Mouse (Mus musculus) forebrain, embryonic 13.5 days (tissue): Measurements from ENCODE around the gene Cpt2. TPM values are rescaled to one million over a fixed set of nuclear protein-coding genes. Genes with fewer than 3 reads are reported as not detected.

Experiments
- ATAC-seq: fragments of 200-750 bp; cut with Nextera tagmentation; 2 replicates; pipeline ENCODE4 v1.8.0; 2017
- H3K27ac ChIP-seq: fragments of 300-500 bp; sonication (generic); 2 replicates; pipeline ENCODE4 v1.5.1; 2015; ENCODE audit warnings: inconsistent platforms, mild to moderate bottlenecking, moderate library complexity
- H3K27me3 ChIP-seq: fragments of 300-500 bp; sonication (generic); 2 replicates; pipeline ENCODE4 v1.6.1; 2015; ENCODE audit warnings: mild to moderate bottlenecking, inconsistent platforms
- H3K36me3 ChIP-seq: fragments of 300-500 bp; sonication (generic); 2 replicates; pipeline ENCODE4 v1.6.1; 2015; ENCODE audit warnings: mild to moderate bottlenecking, inconsistent platforms; ENCODE audit not compliant: poor library complexity, severe bottlenecking
- H3K4me1 ChIP-seq: fragments of 300-500 bp; sonication (generic); 2 replicates; pipeline ENCODE4 v1.6.1; 2015; ENCODE audit warnings: inconsistent platforms
- H3K4me2 ChIP-seq: fragments of 300-500 bp; sonication (generic); 2 replicates; pipeline ENCODE4 v1.6.1; 2015; ENCODE audit warnings: inconsistent platforms, mild to moderate bottlenecking, moderate library complexity
- H3K4me3 ChIP-seq: fragments of 300-500 bp; sonication (generic); 2 replicates; pipeline ENCODE4 v1.5.1; 2015; ENCODE audit warnings: mild to moderate bottlenecking, inconsistent platforms
- H3K9ac ChIP-seq: fragments of 300-500 bp; sonication (generic); 2 replicates; pipeline ENCODE4 v1.6.1; 2015; ENCODE audit warnings: mild to moderate bottlenecking, inconsistent platforms
- H3K9me3 ChIP-seq: fragments of 300-500 bp; sonication (generic); replicated peaks from 2 replicates; pipeline ENCODE4 v1.6.1; 2016; ENCODE audit warnings: inconsistent platforms
- WGBS: fragments of 180-500 bp; shearing (Covaris S2); methylation state at CpG from one replicate; pipeline ENCODE4 v1.1.7; 2015; 5-methylcytosine and 5-hydroxymethylcytosine counted together
- polyA plus RNA-seq: library from polyadenylated mRNA; unstranded; fragments of >200 nt; fragmentation: Nextera tagmentation; extraction: Ambion mirVana; gene quantifications from 2 replicates; pipeline ENCODE4 v1.2.1, GENCODE M21; 2015

Gene Cpt2
- polyA plus RNA-seq, 1 experiment from 2014 or later = 19.8 TPM

DNA sequence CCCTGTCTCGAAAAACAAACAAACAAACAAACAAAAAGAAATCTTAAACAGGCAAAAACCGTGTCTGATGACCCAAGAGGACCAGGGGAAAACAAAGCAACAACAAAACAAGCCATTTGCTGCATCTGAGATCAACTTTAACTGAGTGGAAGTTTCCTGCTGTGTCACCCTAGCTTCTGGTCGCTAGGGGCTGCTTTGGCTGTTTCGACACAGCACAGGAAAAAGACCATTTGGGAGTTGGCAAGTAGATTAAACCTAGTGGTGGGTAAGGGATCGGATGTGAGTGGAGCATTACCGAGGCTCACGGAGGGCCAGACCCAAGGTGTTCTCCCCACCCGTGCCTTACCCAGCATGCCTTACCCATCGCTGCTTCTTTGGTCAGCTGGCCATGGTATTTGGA lies 16.8 kb downstream of the Cpt2 start:
- Histone ChIP-seq H3K27me3 (no peaks in the 10 kb centered on the region), H3K4me1 (no peaks in the 10 kb centered on the region), H3K4me2 (no peak overlapping the region), H3K9me3 (no peaks in the 10 kb centered on the region), H3K36me3 (peaks cover 55% of the 10 kb centered on the region), H3K9ac (no peak overlapping the region), H3K4me3 (no peak overlapping the region), H3K27ac (no peak overlapping the region)
- 92% methylated on average over 9 of the region's 9 CpGs for WGBS
- ATAC-seq = no peak

- no peak overlapping the region for H3K4me2 ChIP-seq
- no peak overlapping the region for H3K4me3 ChIP-seq
- no peaks in the 10 kb centered on the region for H3K4me1 ChIP-seq
- H3K9me3 ChIP-seq = no peaks in the 10 kb centered on the region
- H3K27me3 ChIP-seq = no peaks in the 10 kb centered on the region
- ATAC-seq = no peak
- peaks cover 45% of the 10 kb centered on the region for H3K36me3 ChIP-seq
- no peak overlapping the region for H3K9ac ChIP-seq
- H3K27ac ChIP-seq = no peak overlapping the region
- WGBS = 96% methylated on average over 10 of the region's 10 CpGs
Observed at GRCm38 (mm10) chr4:107904252-107904651, 19.2 kb downstream of the Cpt2 start.

DNA sequence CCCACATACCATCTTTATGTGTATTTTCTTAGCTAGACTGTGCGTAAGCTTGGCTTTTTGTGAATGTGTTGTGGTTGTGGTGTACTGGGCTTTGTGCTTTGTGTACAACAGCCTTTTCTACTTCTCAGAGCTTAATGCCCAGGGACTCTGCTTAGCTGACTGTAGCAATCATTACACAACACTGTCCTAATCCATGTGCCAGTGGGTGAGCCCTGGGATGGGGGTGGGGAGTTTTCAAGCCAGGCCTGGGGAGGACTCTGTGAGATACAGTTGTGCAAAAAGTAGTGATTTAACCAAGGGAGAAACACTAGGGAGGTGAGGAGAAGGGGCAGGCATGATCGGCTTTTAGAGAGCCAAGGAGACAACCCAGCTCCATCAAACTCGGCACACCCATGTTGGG lies 23.2 kb downstream of the Cpt2 start:
- Histone ChIP-seq H3K27me3 (no peaks in the 10 kb centered on the region), H3K9me3 (no peaks in the 10 kb centered on the region), H3K9ac (no peak overlapping the region), H3K4me2 (no peak overlapping the region), H3K27ac (no peak overlapping the region), H3K4me1 (no peaks in the 10 kb centered on the region), H3K36me3 (peaks cover 60% of the 10 kb centered on the region), H3K4me3 (no peak overlapping the region)
- 90% methylated on average over 3 of the region's 3 CpGs for WGBS
- ATAC-seq = no peak

GRCm38 (mm10) chr4:107899211-107899927 lies 24.0 kb downstream of the Cpt2 start:
- H3K4me2 ChIP-seq = no peak overlapping the region
- no peaks in the 10 kb centered on the region for H3K9me3 ChIP-seq
- no peak for ATAC-seq
- peaks cover 69% of the 10 kb centered on the region for H3K36me3 ChIP-seq
- H3K9ac ChIP-seq = no peak overlapping the region
- no peak overlapping the region for H3K27ac ChIP-seq
- 90% methylated on average over 5 of the region's 5 CpGs for WGBS
- no peaks in the 10 kb centered on the region for H3K27me3 ChIP-seq
- no peaks in the 10 kb centered on the region for H3K4me1 ChIP-seq
- no peak overlapping the region for H3K4me3 ChIP-seq

GRCm38 (mm10) chr4:107892663-107893062 lies 30.7 kb downstream of the Cpt2 start:
- Histone ChIP-seq H3K36me3 (peaks cover 61% of the 10 kb centered on the region), H3K4me1 (peaks cover 15% of the 10 kb centered on the region), H3K27ac (no peak overlapping the region), H3K9me3 (no peaks in the 10 kb centered on the region), H3K9ac (no peak overlapping the region), H3K4me3 (no peak overlapping the region), H3K4me2 (no peak overlapping the region), H3K27me3 (no peaks in the 10 kb centered on the region)
- WGBS = 75% methylated on average over 2 of the region's 2 CpGs
- no peak for ATAC-seq

DNA sequence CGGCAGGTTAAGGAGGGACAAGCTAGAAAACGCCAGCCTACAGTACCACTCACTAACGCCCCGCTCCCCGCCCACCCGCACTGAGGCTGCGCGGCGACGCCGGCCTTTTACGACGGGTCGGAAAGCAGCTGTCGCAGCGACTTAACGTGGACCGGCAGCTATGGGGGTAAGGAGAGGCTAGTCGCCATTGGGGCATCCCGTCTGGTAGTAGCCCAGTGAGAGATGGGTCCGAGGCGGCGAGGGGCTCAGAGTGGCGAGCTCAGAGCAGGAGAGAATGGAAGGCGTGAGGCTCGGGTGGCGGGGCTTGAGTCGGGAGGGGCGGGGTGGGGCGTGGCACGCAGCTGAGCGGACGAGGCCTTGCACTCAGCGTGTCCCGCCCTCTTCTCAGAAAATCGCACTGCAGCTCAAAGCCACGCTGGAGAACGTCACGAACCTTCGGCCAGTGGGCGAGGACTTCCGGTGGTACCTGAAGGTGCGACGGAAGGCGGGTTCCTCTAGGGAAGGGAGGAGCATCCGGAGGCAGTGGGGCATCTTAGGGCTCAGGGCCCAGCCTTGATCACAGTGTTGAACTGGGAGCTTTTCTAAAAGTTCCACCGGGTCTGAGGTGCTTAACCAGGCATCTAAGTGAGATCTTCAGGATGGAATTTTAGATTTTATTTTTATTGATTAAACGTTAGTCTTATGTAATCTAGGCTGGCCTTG lies 33.5 kb downstream of the Cpt2 start, which contains the start of gene 0610037L13Rik:
Gene 0610037L13Rik (plus strand): TSS at position 83 of the 702 bp plus-strand sequence.
- Histone ChIP-seq H3K36me3 (peaks cover 54% of the 10 kb centered on the region), H3K9ac (peak within 1 kb of the TSS; percentile 76), H3K9me3 (no peaks in the 10 kb centered on the region), H3K4me2 (peak within 1 kb of the TSS; percentile 86), H3K4me1 (peaks cover 15% of the 10 kb centered on the region), H3K27ac (peak within 1 kb of the TSS; percentile 91), H3K27me3 (no peaks in the 10 kb centered on the region), H3K4me3 (peak within 1 kb of the TSS; percentile 55)
- WGBS = under 1% methylated on average over 46 of the region's 48 CpGs
- peak; percentile 96 for ATAC-seq

- peak; percentile 52 for ATAC-seq
- peaks cover 54% of the 10 kb centered on the region for H3K36me3 ChIP-seq
- 1% methylated on average over 12 of the region's 12 CpGs for WGBS
Observed at GRCm38 (mm10) chr4:107889385-107889730, 34.1 kb downstream of the Cpt2 start.

GRCm38 (mm10) chr4:107886371-107886770 lies 37.0 kb downstream of the Cpt2 start:
- Histone ChIP-seq H3K4me2 (no peak overlapping the region), H3K4me1 (peaks cover 15% of the 10 kb centered on the region), H3K27me3 (no peaks in the 10 kb centered on the region), H3K9ac (no peak overlapping the region), H3K36me3 (peaks cover 55% of the 10 kb centered on the region), H3K27ac (no peak overlapping the region), H3K9me3 (no peaks in the 10 kb centered on the region), H3K4me3 (no peak overlapping the region)
- ATAC-seq = no peak
- 79% methylated on average over 7 of the region's 7 CpGs for WGBS

More at GRCm38 (mm10) chr4:107889385-107889730, 34.1 kb downstream of the Cpt2 start:
- Histone ChIP-seq H3K4me3 (peak overlapping the region; percentile 55), H3K4me2 (peak overlapping the region; percentile 86), H3K27me3 (no peaks in the 10 kb centered on the region), H3K27ac (peak overlapping the region; percentile 91), H3K9me3 (no peaks in the 10 kb centered on the region), H3K4me1 (peaks cover 15% of the 10 kb centered on the region), H3K9ac (peak overlapping the region; percentile 76)

DNA sequence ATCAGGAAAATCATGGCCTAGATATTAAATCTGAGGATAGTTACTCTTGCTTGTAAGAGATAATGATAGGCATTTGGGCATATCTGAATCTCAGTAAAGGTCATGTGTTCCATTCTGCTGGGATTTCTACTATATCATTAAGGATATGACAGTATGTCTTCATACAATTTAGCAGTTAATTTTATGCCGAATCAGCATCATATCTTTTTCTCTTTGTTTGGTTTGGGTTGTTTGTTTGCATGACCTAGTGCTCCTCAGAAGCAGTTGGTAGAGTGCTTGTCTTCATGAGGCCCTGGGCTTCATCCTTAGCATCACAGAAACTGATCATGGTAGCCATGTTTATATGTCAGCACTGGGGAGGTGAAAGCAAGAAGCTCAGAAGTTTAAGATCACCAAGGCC lies 41.8 kb downstream of the Cpt2 start:
- H3K27ac ChIP-seq = no peak overlapping the region

DNA sequence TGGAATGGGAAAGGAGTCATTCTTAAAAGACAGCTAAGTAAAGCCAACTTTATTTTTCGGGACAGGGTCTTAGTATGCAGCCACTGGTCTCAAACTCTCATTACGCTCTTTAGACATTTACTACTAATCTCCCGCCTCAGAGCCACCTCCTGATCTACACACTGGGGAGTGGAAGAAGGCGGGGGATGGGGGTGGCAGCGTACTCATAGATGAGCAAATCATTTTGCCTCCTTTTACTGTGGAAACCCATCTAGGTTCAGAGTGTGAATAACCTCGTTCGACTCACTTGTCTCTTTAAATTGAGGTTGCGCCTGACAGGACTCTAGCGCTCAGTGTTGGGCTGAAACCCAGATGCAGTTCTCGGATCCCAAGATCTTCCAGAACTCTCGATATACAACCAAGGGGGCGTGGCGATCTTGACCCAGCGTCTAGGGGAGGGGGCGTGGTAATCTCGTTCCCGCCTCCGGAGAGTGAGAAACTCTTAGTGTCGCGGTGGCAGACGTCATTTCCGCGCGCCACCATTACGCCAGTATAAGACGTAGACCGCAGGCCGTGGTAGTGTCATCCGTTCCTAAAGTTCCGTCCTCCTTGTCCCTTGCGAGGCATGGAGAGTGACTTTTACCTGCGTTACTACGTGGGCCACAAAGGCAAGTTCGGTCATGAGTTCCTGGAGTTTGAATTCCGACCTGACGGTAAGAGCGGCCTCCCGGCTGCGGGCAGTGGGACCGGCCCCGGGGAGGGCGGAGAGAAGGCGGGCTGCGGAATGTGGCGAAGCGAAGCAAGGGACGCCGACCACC lies 44.0 kb downstream of the Cpt2 start, which contains the start of gene Magoh:
Gene Magoh (plus strand): TSS at position 502 of the 797 bp plus-strand sequence.
- H3K9me3 ChIP-seq = no peaks in the 10 kb centered on the region
- H3K4me1 ChIP-seq = peaks cover 18% of the 10 kb centered on the region
- peak within 1 kb of the TSS; percentile 82 for H3K9ac ChIP-seq
- peak within 1 kb of the TSS; percentile 83 for H3K4me3 ChIP-seq
- H3K27ac ChIP-seq = peak within 1 kb of the TSS; percentile 27
- WGBS = 3% methylated on average over 48 of the region's 48 CpGs
- no peaks in the 10 kb centered on the region for H3K27me3 ChIP-seq
- H3K36me3 ChIP-seq = peaks cover 36% of the 10 kb centered on the region
- peak; percentile 93 for ATAC-seq
- peak within 1 kb of the TSS; percentile 89 for H3K4me2 ChIP-seq

More for the DNA sequence above, 41.8 kb downstream of the Cpt2 start:
- Histone ChIP-seq H3K9me3 (no peaks in the 10 kb centered on the region), H3K4me2 (no peak overlapping the region), H3K4me3 (no peak overlapping the region), H3K27me3 (no peaks in the 10 kb centered on the region), H3K9ac (no peak overlapping the region), H3K36me3 (peaks cover 50% of the 10 kb centered on the region), H3K4me1 (peaks cover 18% of the 10 kb centered on the region)
- WGBS = 100% methylated on average over 1 of the region's 1 CpGs
- ATAC-seq = no peak

DNA sequence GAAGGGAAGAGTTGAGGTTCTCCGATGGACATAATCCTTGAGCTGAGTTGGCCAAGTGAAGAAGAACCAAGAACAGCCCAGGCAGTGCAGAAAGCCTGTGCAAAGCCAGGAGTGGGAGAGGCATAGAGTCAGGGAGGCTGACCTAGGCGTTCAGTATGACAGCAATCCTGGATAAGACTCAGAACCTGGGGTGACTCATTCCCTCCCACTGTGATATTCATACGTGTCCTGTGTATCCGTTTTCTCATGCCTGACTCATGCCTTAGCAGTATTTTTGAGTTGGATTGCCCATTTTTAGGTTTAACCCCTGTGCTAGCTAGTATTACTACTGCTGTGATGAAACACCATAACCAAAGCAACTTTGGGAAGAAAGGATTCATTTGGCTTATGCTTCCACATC lies 58.5 kb downstream of the Cpt2 start:
- Histone ChIP-seq H3K9me3 (no peaks in the 10 kb centered on the region), H3K4me2 (no peak overlapping the region), H3K27ac (no peak overlapping the region), H3K27me3 (no peaks in the 10 kb centered on the region), H3K36me3 (peaks cover 80% of the 10 kb centered on the region), H3K4me1 (no peaks in the 10 kb centered on the region), H3K9ac (no peak overlapping the region), H3K4me3 (no peak overlapping the region)
- no peak for ATAC-seq
- 94% methylated on average over 4 of the region's 4 CpGs for WGBS

DNA sequence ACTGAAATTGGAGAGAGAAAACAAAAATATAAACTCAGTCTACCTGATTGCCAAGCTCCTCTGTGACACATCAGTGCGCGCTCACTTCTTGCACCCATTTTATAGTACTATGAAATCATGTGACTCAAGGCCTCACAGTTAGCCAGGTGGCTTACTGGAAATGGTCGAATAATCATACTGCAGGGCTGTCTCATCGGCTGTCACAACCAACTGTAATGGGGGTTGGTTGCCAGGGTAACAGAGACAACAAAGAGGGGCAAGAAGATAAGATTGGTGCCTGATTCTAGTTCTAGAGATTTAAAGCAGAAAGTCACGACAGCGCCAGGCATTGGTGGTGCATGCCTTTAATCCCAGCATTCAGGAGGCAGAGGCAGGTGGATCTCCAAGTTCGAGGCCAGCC lies 64.4 kb downstream of the Cpt2 start:
- Histone ChIP-seq H3K27me3 (no peaks in the 10 kb centered on the region), H3K4me3 (no peak overlapping the region), H3K9me3 (no peaks in the 10 kb centered on the region), H3K4me1 (no peaks in the 10 kb centered on the region), H3K9ac (no peak overlapping the region), H3K36me3 (peaks cover 94% of the 10 kb centered on the region), H3K4me2 (no peak overlapping the region), H3K27ac (no peak overlapping the region)
- ATAC-seq = no peak
- 89% methylated on average over 7 of the region's 7 CpGs for WGBS
